Mouse (Mus musculus) layer of hippocampus, adult 8-10 months (tissue): ENCODE data around the gene Snrpf. TPM values are rescaled to one million over a fixed set of nuclear protein-coding genes. Genes with fewer than 3 reads are reported as not detected.

Experiments used
- DNase-seq, 2 experiments: peaks; one replicate each; pipeline ENCODE4 v3.0.0; 2022; ENCODE audit warnings: low spot score in 2 of 2
- total RNA-seq, 4 experiments: library from RNA; stranded (reverse); gene quantifications; 2 replicates each; pipeline ENCODE4 v1.2.4; 2022

Gene Snrpf
- total RNA-seq = 10 to 100 TPM in 2 of 4 experiments, 1 to 10 TPM in 2; 6.6 to 13.3 (median 10.9) TPM

DNA sequence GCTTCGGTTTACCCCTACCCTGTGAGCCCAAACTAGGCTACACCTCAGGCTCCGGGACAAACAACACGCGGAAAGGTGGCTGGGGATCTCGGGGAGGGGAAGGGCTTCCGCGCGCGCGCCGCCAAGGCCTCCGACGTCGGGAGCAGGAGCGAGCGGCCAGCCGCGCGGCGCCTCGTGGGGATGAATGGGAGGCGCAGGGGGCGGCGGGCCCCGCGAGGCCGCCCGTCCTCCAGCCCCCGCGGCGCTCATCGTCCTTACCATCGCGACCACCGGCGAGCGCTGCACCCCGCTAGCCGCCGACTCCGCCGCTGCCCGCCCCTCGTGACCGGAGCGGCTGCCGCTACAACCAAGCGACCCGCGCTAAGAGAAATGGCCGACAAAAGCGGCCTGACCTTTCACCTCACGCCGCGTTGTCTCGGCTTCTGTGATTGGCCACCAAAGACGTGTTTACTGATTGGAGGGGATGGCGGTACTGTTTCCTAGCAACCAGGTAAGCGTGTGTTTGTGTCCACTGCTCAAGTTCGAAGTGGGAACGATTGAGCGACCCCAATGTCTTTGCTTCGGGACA, at the start of gene Snrpf:
Gene Snrpf, minus strand, starts transcription at position 426 of the 568 bp plus-strand sequence.
- DNase-seq = peak; percentile 90 to 95

DNA sequence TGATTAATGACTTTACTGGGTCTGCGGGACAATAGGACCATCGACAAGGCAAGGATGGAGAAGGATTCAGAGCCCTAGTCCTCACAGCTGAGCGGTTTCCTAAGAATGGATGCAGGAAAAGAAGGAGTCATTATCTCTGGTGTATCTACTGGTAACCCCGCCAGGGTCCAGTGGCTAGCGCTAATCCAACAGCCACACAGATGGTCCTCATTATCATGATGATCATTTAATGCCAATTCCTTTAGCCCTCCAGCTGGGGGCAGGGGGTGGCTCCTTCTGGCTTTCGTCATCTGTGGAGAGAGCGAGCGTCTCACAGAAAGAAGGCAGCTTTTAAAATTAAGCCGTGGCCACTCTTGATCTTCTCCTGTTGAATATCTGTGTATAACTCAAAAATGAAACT, 46.4 kb upstream of the Snrpf start:
- no peak for DNase-seq

DNA sequence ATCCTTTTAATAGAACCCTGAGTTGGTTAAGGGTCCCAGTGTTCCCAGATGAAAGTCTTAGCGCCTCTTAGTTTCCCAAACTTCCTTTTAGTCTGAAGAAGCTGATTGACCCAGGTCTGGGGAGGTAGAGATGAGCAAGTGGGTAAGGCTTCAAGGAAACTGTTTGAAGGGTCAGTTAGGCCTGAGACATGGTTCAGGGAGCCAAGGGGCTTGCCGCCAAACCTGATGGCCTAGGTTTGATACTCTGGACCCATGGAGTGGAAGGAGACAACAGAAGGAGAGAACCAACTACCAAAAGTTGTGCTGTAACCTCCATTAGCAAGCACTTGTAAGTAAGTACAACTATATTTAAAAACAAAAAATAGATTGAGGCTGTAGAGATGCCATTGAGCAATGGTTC, 44.5 kb upstream of the Snrpf start:
- DNase-seq = no peak

DNA sequence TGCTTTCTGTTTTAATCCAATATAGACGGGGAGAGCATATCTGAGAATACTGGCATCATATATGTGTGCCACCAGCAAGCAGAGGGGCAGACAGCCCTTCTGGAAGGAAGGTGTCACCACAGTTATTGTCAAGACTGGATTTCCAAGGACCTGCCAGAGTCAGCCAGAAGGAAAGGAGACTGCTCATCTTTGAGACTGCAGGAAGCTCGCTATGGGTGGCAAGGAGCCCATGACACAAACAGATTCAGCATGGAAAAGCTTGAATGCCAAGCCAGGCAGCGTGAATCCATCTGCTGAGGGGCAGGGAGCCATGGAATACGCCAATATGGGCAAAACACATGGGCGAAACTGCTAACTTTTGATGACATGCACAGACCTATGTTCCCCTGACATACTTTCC, 44.1 kb upstream of the Snrpf start:
- peak in 1 of 2 experiments; percentile 19 for DNase-seq

DNA sequence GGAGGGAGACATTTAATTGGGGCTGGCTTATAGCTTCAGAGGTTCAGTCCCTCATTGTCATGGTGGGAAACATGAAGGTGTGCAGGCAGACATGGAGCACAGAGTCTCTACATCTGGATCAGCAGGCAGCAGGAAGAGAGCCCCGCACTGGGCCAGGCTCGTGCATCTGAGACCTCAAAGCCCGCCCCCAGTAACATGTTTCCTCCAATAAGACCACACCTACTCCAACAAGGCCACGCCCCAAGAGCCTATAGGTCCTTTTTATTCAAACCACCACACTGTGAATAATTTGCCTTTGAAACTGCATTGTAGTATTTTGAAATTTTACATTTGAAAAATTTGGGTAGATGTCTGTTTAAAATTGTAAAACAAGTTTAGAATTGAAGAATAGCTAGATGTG, 42.6 kb upstream of the Snrpf start:
- DNase-seq = no peak

DNA sequence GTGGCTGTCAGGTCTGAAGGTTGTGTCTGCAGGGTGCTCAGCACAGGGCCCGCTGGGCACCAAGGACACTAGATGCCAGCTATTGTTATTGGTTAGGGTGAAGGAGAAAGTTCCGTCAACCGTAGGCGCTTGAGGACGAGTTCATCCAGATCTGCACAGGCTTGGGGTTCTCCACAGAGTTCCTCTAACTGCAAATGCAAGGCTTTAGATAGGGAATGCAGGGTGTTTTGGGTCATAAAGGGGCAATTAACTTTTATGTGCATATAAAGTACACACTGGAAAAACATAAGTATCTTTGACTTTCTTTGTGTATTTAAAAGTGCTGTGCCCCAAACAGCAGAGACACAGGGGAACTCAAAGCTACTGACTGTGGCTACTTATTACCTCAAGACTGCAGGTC, 40.8 kb upstream of the Snrpf start:
- DNase-seq = no peak

DNA sequence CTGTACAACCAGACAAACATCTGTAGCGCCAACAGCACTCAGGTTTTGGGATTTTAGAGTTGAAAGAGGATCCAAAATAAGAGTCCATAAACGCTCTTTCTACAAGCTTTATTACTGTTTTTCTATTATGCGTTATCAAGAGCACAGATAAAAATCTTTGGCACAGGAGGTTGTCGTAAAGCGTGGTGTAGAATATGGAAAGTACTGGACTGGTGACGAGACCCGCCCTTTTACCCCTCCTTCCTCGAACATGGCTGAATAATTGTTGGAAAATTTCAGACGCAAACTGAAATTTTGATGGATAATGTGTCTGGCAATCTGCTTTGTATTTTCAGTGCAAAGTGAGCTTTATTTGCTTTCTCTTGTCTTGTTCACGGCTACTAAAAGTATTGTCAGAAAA, 34.6 kb upstream of the Snrpf start:
- DNase-seq = no peak

DNA sequence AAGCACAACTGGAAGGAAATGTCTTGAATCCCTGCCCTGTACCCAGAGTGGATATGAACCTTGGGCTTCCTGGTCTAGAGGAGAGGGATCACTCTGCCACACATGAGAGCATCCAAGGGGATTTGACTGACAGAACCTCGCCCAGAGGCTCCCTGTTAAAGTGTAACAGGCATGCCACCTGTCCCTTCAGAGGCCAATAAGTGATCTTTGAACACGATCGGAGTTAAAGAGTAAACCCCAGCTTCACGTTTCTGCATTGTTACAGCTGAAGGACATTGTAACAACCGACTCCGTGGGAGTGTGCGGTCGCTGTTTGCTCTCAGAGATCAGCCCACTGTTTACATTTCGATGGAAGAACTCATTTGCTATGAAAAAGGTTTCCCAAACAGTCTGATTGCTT, 34.2 kb upstream of the Snrpf start:
- no peak for DNase-seq

DNA sequence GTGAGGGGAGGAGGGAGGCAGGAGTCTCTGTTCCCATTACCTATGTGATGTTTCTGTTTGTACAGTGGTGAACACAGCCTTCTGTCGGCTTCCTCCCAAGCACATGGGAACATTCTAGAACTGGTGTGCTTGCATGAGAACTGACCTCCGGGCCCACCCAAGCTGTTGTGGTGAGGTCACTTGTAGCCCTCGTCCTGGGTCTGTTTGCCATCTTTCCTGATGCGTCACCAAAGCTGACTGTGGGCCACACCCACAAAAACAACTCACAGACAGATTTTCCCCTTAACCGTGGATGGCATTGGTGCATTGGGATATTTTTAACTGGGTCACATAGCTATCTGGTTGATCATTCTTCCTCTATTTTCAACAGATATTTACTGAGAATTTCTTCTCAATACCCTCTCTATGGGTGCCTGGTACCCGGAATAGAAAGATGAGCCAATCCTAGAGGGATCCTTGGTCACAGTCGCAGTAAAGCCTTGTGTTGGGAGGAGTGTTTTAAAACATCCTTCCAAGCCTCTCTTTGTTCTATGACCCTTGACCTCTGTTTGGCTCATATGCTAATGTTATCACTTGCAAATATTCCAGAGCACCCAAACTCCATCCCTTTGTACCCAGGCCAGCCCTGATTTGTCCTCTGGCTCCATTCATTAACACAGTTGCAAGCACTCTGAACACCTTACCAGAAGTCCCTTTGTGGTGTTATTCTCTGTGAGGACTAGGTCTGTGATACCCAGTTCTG, 31.1 kb upstream of the Snrpf start:
- no peak for DNase-seq

DNA sequence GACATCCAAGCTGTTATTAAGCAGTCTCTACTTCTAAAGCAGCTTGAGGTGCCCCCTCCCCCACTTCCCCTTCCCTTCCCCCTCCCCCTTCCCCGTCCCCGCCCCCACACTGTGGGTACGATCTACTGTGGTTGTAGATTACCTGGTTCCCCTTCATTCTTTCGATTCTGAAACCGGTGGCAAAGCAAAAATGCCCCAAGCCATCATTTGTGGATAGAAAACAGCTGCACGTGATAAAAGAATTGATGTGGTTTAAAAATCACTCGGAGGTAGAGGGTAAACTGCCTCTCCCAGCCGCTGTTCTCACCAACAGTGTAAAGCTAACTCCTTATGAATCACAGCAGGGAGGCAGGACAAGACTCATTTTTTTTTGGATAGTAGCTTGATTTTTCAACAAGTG, 25.3 kb upstream of the Snrpf start:
- DNase-seq = no peak

DNA sequence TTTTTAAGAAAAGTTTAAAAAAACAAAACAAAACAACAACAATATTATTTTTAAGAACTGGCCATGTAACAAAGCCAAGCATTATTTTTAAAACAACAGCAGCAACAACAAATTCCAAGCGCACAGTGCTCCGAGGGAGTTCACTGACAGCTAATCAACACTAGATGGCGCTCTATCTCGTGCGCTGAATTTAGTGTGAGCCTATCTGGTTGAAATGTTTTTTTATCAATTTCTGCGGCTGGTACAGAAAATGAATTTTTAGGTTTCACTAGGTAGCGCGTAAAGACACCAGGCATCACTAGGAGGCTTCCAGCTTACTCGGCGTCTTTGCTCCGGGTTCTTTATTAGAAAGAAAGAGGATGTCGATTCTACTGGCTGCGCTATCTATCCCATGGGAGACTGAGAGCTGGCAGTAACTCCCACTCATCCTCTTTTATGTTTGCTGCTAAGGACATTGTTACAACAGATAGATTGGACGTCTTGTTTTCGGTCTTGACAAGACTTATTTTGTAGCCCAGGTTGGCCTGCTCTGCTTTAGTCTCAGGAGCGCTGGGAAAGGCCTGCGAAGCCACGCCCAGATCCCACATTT, 22.0 kb upstream of the Snrpf start:
- DNase-seq = peak in 1 of 2 experiments; percentile 44

DNA sequence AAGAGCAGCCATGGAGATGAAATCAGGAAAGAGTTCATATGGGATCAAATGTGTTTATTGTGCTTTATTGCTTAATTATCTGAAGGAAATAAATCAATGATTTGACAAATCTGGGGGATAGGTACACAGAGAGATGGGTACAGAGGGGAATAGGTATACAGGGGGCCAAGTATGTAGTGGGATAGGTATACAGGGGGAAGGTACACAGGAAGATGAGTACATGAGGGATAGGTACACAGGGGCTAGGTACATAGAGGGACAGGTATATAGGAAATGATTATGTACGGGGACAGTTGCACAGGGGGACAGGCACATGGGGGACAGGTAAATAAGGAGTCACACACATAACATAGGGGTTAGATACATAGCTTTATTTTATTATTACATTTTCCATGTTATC, 21.4 kb upstream of the Snrpf start:
- DNase-seq = no peak

DNA sequence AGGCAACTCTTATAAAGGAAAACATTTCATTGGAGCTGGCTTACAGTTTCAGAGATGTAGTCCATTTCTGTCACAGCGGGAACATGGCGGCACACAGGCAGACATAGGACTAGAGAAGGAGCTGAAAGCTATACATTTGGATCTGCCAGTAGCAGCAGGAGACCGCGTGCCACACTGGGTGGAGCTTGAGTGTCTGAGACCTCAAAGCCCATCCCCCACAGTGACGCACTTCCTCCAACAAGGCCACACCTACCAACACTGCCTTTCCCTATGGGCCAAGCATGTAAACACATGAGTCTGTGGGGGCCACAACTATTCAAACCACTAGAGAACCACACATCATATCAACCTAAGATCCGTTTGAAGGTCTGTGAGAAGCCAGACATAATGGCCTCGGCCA, 19.7 kb upstream of the Snrpf start:
- no peak for DNase-seq

DNA sequence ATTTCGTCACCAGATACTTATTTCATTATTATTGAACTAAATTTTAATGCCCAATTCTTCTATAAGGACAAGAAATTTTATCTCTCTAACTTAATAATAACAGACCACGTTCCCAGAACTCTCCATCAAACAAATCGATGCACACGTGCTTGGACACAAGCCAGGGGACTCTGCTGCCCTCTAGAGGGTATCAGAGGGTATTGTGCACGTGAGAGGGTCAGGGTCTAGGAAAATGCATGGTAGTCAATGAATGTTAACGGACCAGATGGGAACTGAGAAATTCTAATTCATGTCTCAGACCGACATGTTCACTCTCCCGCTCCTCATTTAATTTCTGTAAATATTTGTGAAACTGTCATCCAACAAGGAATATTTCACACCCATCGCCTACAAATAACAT, 18.5 kb upstream of the Snrpf start:
- DNase-seq = no peak

DNA sequence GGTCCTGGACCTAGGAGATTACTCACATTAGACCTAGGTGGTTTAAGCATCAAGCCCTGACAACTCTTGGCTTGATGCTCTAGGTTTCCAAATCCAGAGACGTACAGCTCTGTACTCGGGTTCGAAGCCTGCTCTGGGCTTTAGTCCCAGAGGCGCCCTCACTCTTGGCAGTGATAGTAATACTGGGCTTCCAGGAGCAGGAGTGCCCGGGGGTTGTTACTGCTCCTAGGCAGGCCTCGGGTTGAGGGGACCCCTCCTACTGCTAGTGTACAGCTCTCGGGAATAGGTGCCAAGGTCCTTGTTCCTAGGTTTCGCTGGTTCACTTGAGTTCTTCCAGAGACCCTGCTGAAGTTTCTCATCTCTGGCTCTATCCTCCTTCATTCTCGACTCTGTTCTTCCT, 16.8 kb upstream of the Snrpf start:
- DNase-seq = no peak

DNA sequence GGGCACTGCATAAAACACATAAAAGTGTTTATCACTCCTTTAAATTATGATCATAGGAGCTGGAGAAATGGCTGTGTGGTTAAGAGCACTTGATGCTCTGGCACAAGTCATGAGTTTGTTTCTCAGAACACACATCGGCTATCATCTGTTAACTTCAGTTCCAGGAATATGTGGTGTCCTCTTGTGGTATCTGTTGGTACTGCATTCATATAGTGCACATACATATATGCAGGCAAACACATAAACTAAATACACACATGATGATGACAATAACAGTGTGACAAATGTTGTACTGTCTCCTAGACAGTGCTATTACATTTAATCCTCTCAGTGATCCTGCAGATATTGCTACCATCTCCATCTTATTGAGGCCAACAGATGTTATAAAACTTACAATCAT, 13.8 kb upstream of the Snrpf start:
- DNase-seq = no peak

DNA sequence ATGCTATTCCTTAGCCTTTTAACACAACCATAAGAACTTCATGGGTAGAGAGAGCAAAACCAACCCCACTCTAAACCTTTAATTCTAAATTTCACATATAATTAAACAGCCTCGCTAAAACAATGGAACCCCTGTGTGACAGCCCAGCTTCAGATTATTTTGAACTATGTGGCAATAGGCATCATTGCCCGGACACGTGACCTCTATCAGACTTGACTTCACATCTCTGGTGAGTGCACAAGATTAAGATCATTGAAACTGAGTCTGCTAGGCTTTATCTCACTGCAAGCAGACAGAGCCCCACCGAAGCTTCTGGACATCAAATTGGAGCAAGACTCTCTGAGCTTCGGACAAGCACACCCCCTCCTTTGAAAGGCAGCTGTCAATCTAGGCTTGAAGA, 12.8 kb upstream of the Snrpf start:
- no peak for DNase-seq

DNA sequence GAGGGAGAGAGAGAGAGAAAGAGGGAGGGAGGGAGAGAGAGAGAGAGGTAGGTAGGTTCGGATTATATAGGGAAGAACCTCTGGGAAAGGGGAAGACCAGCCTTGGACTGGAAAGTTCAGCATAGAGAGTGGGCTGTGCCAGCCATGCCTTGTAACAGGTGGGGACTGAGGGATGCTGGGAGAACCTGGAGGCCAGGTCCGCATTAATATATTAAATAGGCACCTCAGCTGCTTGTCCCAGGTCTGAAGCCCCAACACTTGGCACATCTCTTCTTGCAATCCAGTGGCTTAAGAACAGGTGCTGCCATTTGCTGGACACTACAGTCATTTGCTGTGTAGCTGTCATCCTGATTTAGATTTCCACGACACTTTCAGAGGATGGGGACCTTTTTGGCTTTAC, 7.1 kb upstream of the Snrpf start:
- no peak for DNase-seq

DNA sequence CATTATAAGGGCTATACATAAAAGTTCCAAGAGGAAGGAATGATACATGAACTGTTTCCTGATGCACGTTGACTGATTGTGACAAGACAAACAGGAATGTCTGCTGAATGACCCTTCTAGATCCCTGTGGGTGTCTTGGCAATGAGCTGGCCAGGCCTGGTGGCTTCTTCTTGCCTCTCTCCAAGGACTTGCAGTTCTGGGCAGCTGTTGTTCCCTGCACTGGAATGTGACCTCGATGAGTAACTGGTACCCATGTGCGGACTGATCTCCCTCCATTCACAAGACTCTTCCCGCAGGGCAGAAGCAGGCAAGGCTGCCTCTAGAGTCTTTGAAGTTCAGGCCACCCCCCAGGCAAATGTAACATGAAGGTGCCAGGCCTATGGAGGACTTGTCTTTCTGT, 6.3 kb upstream of the Snrpf start:
- DNase-seq = no peak

DNA sequence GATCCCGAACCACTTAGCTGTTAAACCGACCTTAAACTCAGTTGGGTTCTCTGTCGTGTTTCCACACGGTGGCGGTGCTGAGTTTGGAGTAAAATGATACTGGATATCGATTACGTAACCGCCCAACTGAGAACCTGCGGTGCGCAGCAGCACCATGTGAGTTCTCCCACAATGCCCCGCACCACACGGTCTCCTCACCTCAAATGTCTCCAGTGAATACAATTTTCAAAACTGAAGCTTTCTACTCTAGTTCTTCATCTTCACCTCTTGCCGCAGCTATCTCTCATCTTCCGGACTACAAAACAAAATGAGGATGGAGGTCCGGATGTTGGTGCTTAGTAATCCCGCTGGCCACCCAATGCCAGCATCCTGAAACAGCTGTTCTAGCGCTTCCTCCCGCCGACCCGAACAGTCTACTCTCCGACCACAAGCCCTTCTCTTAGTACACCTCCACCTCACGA, 4.5 kb upstream of the Snrpf start:
- peak; percentile 83 to 89 for DNase-seq

DNA sequence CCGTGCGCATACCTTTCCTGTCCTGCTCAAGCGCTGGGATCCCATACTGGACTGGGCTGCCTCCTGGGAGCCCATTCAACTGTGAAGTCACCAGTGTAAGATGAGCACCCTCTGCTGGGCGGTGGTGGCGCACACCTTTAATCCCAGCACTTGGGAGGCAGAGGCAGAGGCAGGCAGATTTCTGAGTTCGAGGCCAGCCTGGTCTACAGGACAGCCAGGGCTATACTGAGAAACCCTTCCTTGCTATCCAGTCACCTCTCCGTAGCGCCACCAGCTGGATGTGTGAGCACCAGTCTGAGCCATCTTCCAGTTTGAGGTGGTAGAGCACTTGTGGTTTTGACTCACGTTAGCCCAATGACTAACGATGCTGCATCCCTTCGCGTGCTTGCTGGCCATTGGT, 3.0 kb upstream of the Snrpf start:
- no peak for DNase-seq

DNA sequence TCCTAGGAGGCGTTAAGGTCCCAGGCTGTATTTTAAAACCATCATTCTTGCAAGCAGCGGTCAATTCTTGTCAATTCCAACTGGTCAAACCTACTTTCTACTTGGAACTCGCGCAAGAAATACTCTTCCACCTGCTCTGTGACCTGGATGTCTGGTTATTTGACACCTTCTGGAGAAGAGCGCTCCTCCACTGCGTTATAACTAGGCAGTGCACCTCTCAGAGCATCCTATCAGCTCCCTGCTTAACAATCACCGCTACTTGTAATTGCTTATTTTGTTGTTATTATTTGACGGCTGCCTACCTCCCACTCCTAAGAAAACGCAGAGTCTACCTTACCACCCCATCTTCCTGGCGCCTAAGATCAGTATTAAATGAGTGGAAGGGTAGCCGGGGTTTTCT, 710 bp downstream of the Snrpf start:
- no peak for DNase-seq

DNA sequence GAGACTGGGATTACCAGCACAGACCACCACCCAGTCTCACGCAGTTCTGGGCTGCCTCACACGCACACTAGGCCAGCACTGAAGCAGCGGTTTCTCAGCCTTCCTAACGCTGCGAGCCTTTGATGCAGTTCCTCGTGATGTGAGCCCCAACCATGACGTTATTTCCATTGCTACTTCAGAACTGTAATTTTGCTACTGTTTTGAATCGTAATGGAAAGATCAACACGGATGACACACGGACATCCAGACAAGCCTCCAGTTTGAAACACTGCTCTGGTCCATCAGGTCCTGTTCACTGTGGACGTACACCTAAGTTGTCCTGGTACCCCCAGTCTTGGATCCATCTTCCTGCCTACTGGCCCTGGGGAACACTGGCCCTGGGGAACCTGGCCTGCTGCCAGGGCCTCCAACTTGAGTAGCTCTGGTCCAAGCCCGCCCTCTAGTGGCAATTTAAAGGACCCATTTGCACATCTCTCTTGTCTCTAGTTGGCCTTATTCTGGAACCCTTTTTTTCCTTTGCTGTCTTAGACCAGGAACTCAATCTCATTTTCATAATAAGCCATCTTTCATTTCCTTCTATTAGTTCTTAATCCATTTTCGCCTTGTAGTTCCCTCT, 12.1 kb downstream of the Snrpf start:
- DNase-seq = peak; percentile 33 to 70
